Mouse (Mus musculus) urinary bladder, postnatal 14 days (tissue): Measurements from ENCODE around the gene Gtse1.
A peak's percentile ranks its signal among the peaks of the same experiment; 100 is the strongest.
"Not testable (repeated sequence)": the region's sequence is repeated elsewhere in the genome, so short reads cannot be mapped to it uniquely, and the experiment has no call there.

Source experiments
- DNase-seq: peaks from one replicate; pipeline ENCODE4 v3.0.0; 2021; ENCODE audit warnings: low spot score

The Gtse1 gene

DNA sequence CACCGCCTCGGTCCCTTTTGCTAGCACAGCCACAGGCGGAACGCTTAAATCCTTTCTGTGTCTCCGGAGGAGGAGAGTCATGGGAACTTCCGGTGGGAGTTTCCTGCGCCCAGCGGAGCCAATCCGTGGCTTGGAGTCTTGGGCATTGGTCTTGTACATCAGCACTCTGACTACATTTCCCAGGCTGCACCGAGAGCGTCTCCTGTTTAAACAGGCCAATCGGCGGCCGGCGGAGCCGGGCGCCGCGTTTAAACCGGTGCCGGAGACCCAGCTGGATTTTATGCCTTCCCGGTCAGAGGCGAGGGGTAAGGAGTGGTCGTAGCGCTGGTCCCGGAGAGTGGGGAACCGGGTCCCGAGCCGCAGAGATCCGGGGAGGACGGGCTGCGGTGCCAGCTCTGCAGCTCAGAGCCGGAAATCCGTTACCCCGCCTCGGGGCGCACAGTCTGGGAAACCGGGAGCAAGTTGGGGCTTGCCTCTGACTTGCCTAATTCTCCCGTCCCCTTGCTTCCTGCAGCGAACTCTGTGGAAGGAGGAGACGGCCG is at the start of gene Gtse1:
Gene Gtse1 (plus strand): TSS at position 256 of the 542 bp plus-strand sequence.
- peak; percentile 94 for DNase-seq

DNA sequence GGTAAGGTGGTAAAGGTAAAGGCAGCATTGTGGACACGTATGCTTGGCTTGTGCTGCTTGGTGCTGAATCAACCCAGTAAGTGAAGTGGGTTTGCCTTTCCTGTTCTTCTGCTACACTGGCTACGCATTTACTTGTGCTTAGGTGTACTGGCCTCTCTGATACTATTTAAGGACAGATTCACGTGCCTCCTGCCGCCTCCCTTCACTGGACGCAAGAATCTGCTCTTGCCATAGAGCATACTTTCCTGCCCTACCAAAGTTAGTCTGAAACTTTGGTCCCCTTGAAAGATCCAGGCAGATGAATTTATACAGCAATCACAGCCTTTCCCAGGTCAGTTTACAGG is 49.1 kb upstream of the Gtse1 start:
- DNase-seq: no peak

DNA sequence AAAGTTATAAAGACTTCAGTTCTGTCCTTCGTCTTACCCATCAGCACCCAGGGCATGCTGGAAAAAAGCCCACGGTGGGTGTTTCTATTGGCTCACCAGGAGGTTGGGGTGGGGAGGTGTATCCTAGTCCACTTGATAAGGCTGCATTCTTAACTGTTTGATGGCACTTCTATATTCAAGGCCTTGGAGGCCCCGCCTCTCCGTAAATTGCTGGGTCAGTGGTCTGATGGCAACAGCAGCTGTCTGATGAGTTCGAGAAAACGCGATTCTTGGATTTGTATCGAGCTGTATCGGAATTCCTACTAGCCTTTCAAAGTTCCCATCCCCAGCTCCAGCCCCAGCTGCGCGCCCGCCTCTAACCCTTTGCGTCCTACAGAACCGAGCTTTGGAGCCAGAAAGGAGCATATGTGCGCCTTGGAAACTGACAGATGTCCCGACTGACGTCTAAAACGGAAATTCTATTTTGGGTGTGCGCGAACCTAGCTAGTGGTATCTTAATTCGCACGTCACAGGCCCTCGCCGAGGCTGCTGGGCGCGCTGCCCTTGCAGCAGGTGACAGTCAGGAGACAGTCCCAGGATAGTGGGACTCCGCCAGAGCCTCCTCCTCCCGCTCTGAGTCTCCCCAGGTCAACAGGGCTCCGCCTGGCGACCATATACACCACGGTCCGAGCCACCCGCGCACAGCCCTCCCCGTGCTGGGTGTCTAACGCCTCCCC is 48.6 kb upstream of the Gtse1 start:
- DNase-seq: peak; percentile 64

DNA sequence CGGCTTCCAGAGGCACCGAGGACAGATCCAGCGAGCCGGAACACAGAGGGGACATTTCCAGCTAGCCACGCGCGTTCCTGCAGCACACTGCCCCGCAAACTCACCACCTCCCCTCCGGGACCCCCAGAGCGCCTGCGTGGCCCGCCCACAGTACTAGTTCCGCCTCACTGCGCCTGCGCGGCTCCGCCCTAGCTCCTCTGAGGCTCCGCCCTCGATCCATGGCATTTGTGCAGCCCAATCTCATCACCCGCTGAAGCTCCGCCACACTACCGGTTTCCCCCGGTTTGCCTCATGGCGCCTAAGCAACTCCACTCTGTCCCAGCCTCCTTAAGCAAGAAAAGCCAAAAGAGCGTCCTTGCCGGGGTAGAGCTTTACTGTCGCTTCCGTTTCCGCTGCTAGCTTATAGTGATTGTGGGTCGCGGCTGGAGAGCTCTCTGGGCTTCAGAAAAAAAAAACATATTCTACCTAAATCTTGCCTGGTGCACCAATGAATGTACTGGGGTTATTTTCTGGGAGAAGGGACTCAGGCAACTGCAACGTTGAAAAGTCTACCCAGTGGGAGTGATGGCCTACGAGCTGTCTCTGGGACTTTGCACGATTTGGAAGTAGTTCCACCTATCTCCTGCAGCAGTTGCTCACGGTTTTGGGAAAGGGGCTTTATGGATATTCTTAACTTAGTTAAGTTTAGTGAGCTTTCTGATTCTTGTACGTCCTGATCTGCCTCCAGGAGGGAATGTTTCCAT is 47.8 kb upstream of the Gtse1 start, which contains the start of gene Cdpf1:
Gene Cdpf1 (minus strand): TSS at position 163 of the 743 bp plus-strand sequence.
- DNase-seq: peak; percentile 99

DNA sequence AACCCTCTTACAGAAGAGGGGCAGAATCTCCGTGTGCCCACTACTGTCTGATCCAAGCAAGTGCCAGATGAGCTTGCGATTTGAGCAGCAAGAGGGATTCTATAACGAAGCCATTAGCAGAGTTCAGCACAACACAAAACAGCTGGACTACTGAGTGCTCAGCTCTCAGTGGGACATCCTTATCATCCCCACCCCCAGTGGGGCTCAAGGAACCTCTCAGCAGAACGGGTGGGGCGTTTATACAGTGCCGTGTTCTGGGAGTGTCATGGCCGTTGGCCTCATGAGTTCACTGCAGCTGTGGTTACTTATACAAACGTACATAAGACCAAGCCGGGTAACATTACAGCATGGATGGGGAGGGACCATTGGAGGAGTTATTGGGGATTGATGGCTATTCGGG is 46.1 kb upstream of the Gtse1 start:
- DNase-seq: no peak

DNA sequence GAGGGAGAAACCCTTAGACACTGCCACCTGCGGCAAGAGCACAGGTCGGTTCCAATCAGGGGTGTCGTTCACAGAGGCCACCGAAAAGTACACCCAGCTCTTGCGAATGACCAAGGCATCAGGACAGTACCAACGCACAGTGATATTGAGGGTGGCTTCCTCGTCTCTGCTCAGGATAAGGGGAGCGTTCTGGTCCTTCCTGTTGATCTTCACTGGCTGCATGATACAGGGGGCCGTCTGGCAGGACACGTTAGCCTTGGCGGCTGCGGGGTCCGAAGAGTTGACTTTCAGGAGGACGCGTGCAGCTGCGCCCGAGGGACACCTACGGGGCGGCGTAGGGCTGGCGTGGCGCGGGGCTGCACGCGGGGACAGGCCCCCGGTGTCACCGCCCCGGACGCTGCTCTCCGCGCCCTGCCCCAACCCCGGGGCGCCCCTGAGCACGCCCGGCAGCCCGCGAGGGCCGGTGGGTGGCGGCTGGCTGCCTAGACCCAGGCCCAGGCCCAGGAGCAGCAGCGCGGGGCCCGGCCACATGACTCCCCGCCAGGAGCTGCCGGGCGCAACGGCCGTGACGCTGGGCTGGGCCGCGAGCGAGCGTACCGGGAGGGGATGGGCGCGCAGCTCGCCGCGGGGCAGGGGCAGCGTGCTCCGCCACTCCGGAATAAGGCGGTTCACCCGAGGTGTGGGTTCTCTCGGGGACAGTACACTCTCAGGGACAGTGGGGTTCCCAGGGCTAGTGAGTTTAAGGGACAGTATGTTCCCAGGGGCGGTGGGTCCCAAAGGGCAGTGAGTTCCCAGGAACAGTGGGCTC is 38.1 kb upstream of the Gtse1 start, which contains the start of gene Pkdrej:
Gene Pkdrej (minus strand): TSS at position 532 of the 808 bp plus-strand sequence.
- DNase-seq: peak; percentile 47

DNA sequence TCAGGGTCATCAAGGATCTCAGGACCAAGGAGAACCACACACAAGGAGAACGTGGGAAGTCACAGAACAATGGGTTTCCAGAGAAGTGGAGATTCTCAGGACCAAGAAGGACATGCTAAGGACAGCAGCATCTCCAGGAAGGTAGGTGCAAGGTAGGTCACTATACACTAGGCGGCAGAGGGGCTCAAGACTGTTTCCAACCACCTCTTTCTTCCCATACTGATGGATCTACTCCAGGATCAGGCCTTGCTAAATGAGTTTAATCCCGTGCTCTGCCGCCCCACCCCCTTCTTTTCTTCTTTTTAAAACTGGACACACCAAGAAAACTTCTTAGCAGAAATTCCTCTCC is 37.6 kb upstream of the Gtse1 start:
- peak; percentile 15 for DNase-seq

DNA sequence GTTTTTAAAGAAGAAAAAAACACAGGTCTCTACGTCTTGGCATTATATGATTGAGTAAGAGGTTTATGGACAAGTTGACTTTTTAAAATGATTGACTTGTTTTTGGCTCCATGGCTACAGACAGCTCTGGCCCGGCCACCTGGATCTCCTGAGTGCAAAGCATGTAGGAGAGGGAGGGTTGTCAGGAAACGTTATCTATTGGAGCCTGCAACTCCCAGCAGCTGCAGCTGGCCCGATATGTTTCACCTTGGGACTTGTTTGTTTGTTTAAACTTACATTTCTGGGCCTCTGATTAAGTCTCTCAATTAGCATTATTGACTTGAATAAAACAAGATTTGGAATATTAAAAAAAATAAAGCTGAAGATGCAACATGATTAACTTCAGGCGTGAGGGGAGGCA is 32.9 kb upstream of the Gtse1 start:
- no peak for DNase-seq

DNA sequence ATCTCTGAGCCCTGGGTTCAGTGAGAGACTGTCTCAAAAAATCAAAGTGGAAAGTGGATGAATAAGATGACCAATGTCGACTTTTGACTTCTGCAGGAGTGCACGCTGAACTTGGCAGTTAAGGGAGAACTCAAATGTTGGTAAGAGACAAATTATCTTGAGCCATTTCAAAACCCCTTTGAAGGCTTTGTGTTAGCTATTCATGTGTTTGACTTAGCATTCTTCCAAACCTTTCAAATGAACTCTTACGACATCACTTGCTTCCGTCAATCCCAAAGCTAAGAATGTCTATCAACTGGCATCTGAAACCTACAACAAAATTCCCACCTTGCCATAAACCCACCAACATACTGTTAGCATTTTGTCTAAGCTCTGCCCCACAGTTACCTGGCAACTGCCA is 31.5 kb upstream of the Gtse1 start:
- no peak for DNase-seq

DNA sequence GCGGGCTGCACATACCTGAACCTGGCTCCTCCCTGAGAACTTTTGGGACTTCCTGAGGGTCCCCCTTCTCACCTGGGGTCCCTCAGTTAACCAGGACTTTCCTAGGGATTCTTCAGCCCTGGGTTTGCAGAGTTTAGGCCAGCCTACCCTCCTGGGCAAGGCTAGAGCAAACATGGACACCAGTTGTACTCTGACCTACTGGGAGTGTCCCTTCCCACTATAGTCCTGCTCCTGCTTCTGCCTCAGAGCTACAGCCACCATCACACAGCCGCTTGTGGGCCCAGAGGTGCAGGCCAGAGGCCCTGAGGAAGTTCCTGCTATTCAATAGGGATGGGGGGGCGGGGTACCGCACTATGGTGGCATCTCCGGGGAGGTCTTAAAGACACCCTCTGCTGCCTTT is 30.1 kb upstream of the Gtse1 start:
- no peak for DNase-seq

DNA sequence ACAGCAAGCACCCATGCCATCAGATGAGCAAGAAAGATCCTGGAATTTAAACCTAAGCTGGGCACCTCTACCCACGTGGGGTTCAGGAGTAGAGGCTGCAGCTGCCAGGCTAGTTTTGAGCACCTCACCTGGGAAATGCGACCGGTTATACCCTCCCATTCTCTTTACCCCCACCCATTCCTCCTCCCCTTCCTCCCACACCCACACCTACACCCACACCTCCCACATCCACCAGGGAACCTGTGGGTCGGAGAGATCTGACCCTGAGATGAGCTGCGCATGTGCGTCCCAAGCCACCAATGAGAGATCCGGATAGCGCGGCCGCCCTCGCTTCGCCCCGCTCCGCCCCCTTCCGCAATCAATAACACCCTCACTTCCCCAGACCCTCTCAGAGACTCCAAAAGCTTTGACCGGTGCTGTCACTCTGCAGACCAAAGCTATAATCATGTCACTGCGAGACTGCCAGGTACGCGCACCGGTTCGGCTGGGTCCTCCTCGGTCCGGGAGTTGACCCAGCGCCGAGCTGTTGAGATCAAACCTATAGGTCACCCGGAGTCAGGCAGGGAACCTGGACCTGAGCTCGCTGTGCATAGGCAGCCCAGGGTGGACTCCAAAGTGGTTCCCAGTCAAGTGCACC is 27.5 kb upstream of the Gtse1 start, which contains the start of gene Ttc38:
Gene Ttc38 (plus strand): TSS at position 353 of the 637 bp plus-strand sequence.
- DNase-seq: peak; percentile 88

DNA sequence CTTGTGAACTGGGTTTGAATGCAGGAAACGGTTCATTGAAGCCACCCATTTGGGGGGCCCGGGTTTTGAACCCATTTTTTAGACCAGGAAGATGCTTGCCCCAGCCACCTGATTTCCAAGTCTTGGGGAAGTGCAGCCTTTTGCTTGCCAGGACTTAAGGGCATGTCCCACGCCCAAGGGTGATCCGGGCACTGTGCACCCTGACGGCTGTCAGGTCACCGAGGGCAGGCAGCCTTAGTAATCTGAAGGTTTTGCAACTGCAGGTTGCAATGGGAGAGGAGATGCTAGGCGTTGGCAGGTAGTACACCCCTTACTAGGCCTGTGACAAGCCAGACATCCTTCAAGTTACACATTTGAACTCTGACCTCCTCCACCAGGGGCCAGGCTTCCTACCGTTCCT is 26.9 kb upstream of the Gtse1 start:
- DNase-seq: no peak

DNA sequence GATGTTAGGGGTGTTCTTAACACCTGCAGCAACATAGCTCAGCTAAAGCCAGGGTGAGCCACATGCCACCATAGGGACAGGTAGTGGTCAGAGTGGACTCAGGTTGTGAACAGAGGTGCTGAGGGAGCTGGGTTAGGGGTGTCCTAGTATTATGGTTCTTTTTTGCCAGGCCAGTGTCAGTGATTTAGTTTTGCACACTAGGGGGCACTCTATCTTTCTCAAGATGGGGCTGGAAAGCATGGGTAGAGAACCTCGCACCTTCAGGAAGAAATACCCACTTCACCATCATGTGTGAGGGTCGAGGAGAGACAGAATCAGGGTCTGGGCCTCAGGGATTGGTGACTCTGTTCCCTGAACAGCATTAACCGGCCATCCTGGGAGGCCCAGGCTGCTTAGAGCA is 24.2 kb upstream of the Gtse1 start:
- no peak for DNase-seq

DNA sequence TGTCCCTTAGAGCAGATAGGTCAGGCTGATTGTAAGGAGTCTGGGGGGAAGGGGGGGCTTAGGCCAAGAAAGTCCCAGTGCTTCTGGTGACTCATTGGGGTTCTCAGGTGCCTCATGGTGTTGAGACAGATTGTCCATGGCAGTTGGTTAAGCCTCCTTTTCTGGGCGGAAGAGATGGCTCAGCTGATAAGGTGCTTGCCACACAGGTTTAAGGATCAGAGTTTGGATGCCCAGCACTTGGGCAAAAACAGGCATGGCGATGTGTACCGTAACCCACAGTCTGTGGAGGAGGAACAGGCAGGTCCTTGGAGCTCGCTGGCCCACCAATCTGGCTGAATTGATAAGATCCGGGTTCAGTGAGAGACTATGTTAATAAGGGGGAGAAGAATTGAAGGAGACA is 22.7 kb upstream of the Gtse1 start:
- DNase-seq: peak; percentile 78

DNA sequence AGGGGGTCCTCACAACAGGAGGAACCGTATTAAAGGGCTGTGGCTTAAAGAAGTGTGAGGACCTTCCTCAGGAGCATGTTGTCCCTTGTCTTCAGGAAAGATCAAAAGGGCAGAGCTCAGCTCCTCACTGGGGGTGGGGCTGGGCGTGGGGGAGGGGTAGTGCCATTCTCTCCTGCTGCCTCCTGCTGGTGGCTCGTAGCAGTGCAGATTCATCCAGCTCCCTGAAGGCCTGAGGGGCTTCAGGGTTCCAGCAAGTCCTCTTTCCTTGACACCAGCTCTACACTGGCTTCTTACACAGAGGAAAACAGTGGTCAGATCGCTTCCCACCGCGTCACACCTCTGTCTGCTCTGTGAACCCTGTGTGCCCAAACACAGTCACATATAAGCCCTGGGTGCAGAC is 18.6 kb upstream of the Gtse1 start:
- no peak for DNase-seq

DNA sequence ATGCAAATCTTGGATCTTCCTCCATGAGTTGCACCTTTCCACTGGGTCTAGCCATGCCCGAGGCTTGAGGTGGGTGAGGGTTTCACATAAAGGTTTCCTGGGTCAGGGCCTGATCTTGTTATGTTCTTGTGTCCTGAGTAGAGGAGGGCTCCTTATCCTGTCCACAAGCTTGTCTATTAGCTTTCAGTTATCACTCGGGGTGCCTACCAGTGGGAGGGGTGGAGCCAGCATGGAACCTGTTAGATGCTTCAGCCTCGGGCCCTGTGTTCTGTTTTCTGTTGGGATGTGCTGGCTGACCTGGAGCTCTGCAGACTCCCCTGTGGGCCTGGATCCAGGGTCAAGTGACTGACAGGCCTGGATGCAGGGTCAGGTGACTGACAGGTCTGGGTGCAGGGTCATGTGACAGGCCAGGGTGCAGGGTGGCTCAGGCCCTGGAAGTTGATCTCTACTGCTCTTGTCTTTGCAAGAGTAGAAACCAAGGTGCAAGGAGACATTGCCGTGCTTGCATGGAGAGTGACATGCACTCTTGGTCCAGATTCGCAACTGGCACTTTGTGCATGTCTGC is 17.7 kb upstream of the Gtse1 start:
- DNase-seq: no peak

DNA sequence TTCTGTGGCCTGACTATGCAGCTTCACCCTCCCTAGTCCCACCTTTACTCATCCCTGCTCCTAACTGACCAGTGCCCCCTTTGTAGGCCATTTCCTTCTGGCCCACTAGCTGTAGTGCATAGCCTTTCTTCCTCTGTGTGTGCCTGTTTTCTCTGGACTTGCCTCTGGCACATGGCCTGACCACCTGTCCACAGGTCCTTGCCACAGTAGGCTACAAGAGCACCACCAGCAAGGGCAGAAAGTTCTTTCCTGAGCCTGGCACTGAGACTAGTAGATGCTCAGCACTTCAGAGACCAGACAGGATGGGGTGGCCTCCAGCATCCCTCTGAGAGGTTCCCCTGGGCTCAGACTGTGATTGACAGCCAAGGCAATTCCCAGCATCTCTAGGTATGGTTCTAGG is 14.5 kb upstream of the Gtse1 start:
- DNase-seq: no peak

DNA sequence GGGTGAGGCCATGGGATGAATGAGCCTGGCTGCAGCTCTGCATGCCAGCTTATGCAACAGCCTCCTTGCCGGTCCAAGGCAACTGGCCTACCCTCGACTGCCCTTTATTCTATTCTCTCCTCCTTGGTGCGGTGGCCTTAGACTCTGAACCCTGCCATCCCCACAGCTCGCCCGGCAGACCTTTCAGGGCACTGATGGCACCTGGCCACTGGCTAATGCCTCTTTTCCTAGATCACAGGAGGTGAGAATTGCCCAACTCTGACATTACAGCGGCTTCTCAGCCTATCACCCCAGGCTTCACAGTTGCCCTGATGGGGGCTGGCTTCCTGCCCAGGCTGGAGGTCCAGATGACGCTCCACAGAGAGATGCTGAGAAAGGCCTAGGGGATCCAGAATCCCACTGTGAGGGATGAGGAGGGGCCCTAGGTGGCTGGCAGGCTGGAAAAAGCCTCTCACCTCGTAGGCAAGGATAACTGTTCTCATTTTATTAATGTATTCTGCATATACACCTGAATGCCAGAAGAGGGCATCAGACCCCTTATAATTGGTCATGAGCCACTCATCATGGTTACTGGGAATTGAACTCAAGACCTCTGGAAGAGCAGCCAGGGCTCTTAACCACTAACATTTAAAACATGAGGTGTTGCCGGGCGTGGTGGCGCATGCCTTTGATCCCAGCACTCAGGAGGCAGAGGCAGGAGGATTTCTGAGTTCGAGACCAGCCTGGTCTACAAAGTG is 7.7 kb upstream of the Gtse1 start:
- no peak for DNase-seq

DNA sequence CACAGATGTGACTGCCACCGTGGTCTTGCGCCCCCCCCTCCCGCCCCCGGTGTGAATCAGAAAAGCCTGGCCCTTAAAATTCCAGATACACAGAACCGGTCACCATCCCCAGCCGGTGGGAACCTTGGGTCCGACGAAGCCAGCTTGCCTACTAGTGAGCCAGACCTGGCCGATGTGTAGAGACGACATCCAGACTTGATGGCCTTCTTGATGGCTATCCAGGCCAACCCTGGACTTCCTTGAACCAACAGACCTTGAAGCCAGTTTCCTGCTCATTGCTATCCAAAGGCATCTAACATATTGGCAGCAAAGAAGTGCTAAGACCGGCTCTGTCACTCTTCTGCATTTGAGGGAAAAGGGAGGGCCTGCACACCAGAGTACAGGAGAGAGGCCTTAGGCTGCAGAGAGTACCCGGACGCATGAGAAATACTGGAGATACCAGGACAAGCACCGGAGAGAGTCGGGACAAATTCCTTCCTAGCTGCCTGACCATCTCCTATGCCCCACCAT is 510 bp upstream of the Gtse1 start:
- no peak for DNase-seq

DNA sequence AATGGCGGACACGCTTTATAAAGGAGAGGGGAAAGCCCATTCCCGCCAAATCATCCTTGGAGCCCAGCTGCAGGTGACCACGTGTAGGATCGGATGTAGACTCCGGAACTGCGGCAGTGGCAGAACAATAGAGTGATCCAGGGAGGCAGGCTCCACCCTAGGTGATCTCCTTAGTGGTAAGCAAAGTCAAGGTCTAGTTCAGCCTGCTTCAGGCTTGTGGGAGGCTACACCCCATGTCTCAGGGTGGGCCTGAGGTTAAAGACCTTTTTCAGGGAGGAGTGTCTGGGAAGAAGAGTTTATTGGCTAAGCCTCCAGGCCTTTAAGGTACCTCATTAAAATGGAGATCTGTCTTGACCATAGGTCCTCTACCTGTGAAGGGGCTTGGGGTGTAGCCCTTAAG is 6.4 kb downstream of the Gtse1 start:
- not testable (repeated sequence) for DNase-seq

DNA sequence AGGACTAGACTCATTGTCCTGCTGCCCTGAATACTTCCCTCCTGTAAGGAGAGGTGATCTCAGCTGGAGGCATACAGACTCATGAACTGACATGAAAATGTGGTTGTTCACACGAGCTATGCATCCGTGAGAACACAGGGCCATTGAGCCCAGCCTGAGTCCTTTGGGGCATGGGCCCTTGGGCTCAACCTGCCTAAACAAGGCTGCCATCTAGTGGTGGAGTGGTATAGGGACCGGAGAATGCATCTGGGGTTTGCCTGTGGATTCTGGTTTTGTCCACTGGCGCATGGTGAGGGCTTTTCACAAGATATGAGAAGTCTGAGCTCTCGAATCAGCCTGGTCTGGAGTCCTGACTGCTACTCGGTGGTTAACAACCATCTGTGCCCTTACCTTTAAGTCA is 8.2 kb downstream of the Gtse1 start:
- DNase-seq: peak; percentile 79
